Mouse (Mus musculus) liver, embryonic 15.5 days (tissue): Measurements from ENCODE around the gene Fam117b. TPM values are rescaled to one million over a fixed set of nuclear protein-coding genes. Genes with fewer than 3 reads are reported as not detected.

Experiments used
- ATAC-seq: fragments of 200-750 bp; cut with Nextera tagmentation; 2 replicates; pipeline ENCODE4 v1.8.0; 2017; ENCODE audit warnings: moderate number of reproducible peaks, mild to moderate bottlenecking, moderate library complexity; ENCODE audit not compliant: insufficient read depth
- H3K27ac ChIP-seq: fragments of 300-500 bp; sonication (generic); replicated peaks from 2 replicates; pipeline ENCODE4 v1.5.1; 2015; ENCODE audit warnings: mild to moderate bottlenecking, inconsistent platforms
- H3K27me3 ChIP-seq: fragments of 300-500 bp; sonication (generic); 2 replicates; pipeline ENCODE4 v1.6.1; 2015; ENCODE audit warnings: mild to moderate bottlenecking, inconsistent platforms
- H3K36me3 ChIP-seq: fragments of 300-500 bp; sonication (generic); replicated peaks from 2 replicates; pipeline ENCODE4 v1.6.1; 2015; ENCODE audit warnings: moderate library complexity, mild to moderate bottlenecking, inconsistent platforms
- H3K4me1 ChIP-seq: fragments of 300-500 bp; sonication (generic); replicated peaks from 2 replicates; pipeline ENCODE4 v1.6.1; 2015; ENCODE audit warnings: inconsistent platforms
- H3K4me2 ChIP-seq: fragments of 300-500 bp; sonication (generic); 2 replicates; pipeline ENCODE4 v1.6.1; 2015; ENCODE audit warnings: moderate library complexity, mild to moderate bottlenecking, inconsistent platforms
- H3K4me3 ChIP-seq: fragments of 300-500 bp; sonication (generic); replicated peaks from 2 replicates; pipeline ENCODE4 v1.5.1; 2015; ENCODE audit warnings: mild to moderate bottlenecking, inconsistent platforms
- H3K9ac ChIP-seq: fragments of 300-500 bp; sonication (generic); 2 replicates; pipeline ENCODE4 v1.6.1; 2015; ENCODE audit warnings: moderate library complexity, mild to moderate bottlenecking, inconsistent platforms
- H3K9me3 ChIP-seq: fragments of 300-500 bp; sonication (generic); replicated peaks from 2 replicates; pipeline ENCODE4 v1.6.1; 2016; ENCODE audit warnings: inconsistent platforms
- WGBS: fragments of 180-500 bp; shearing (Covaris S2); methylation state at CpG from one replicate; pipeline ENCODE4 v1.1.7; 2015; ENCODE audit warnings: mixed read lengths; ENCODE audit not compliant: insufficient replicate concordance; 5-methylcytosine and 5-hydroxymethylcytosine counted together
- polyA plus RNA-seq: library from polyadenylated mRNA; unstranded; fragments of >200 nt; fragmentation: Nextera tagmentation; extraction: Ambion mirVana; gene quantifications from 2 replicates; pipeline ENCODE4 v1.2.1, GENCODE M21; 2015

The Fam117b gene
- 1.9 and 2.0 TPM in 2 replicates for polyA plus RNA-seq

DNA sequence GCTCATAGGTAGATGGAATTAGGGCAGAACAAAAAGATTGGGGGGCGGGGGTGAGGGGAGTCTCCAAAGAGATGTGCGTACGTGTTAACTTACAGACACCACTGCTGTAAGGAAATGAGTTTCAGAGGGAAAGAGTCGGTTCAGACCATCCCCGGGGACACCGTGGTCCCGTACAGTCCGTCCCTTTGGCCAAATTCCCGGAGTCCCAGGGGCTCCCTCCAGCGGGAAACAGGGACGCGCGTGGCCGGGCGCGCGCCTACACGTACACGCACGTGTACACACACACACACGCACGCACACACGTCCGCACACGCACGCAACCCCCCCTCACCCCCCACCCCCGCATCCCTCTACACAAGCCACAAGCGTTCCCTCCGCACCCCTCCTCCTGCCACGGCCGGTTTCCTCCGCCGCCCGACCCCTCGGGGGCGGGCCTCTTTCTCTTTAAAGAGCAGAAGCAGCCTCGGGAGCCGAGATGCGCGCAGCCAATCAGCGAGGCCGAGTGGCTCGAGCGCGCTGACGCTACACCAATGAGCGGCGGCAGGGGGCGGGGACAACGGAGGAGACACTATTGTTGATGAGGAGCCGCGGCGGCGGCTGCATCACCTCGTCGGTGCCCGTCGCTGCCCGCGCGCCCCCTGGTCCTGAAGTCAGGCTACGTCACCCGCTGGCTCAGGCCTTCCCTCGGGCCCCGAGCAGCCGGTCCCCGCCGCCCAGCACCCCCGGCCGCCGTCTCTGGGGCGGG is at the start of gene Fam117b:
TSS of gene Fam117b (plus strand) at position 594 of the 745 bp plus-strand sequence.
- peak within 1 kb of the TSS; percentile 92 for H3K4me3 ChIP-seq
- peak within 1 kb of the TSS; percentile 99 for H3K4me2 ChIP-seq
- peak within 1 kb of the TSS; percentile 88 for H3K27ac ChIP-seq
- no peaks in the 10 kb centered on the region for H3K9me3 ChIP-seq
- under 1% methylated on average over 70 of the region's 72 CpGs for WGBS
- H3K4me1 ChIP-seq: peaks cover 43% of the 10 kb centered on the region
- peak within 1 kb of the TSS; percentile 83 for H3K9ac ChIP-seq
- ATAC-seq: peak; percentile 91
- H3K27me3 ChIP-seq: no peaks in the 10 kb centered on the region
- H3K36me3 ChIP-seq: no peaks in the 10 kb centered on the region

GRCm38 (mm10) chr1:59868041-59868440 is 44.8 kb upstream of the Fam117b start:
- Histone ChIP-seq H3K4me1 (no peaks in the 10 kb centered on the region), H3K9ac (no peak overlapping the region), H3K36me3 (peaks cover 14% of the 10 kb centered on the region; the same call in 1 of the 2 replicates), H3K27me3 (no peaks in the 10 kb centered on the region), H3K4me2 (no peak overlapping the region), H3K9me3 (no peaks in the 10 kb centered on the region), H3K4me3 (no peak overlapping the region), H3K27ac (no peak overlapping the region)
- WGBS: 74% methylated on average over 5 of the region's 5 CpGs
- ATAC-seq: no peak

GRCm38 (mm10) chr1:59874023-59874422 is 38.8 kb upstream of the Fam117b start:
- Histone ChIP-seq H3K9ac (no peak overlapping the region), H3K36me3 (peaks cover 3% of the 10 kb centered on the region; the same call in 1 of the 2 replicates), H3K4me2 (no peak overlapping the region), H3K4me3 (no peak overlapping the region), H3K9me3 (no peaks in the 10 kb centered on the region), H3K4me1 (no peaks in the 10 kb centered on the region), H3K27me3 (no peaks in the 10 kb centered on the region), H3K27ac (no peak overlapping the region)
- ATAC-seq: no peak
- WGBS: 82% methylated on average over 3 of the region's 3 CpGs

DNA sequence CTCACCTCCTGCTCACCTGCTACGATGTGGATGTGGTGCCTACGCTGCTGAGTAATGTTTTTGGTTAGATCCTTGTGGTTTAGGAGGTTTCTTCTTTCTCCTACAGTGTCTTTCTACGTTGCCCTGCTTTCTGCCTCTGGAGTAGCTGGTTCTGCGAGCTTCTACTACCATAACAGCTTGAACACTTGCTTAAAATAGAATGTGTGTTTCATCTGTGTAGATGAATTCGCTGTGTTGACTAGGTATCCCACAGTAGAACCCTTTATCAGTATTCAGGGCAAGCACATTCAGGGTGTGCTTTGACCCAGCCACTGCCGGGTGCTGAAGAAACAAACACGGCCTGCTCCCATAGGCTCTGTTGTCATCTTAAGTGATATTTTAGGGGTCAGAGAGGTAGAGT is 34.7 kb upstream of the Fam117b start:
- Histone ChIP-seq H3K27ac (no peak overlapping the region), H3K27me3 (no peaks in the 10 kb centered on the region), H3K9me3 (no peaks in the 10 kb centered on the region), H3K36me3 (no peaks in the 10 kb centered on the region), H3K4me3 (no peak overlapping the region), H3K9ac (no peak overlapping the region), H3K4me1 (no peaks in the 10 kb centered on the region), H3K4me2 (no peak overlapping the region)
- WGBS: 57% methylated on average over 7 of the region's 7 CpGs
- no peak for ATAC-seq

DNA sequence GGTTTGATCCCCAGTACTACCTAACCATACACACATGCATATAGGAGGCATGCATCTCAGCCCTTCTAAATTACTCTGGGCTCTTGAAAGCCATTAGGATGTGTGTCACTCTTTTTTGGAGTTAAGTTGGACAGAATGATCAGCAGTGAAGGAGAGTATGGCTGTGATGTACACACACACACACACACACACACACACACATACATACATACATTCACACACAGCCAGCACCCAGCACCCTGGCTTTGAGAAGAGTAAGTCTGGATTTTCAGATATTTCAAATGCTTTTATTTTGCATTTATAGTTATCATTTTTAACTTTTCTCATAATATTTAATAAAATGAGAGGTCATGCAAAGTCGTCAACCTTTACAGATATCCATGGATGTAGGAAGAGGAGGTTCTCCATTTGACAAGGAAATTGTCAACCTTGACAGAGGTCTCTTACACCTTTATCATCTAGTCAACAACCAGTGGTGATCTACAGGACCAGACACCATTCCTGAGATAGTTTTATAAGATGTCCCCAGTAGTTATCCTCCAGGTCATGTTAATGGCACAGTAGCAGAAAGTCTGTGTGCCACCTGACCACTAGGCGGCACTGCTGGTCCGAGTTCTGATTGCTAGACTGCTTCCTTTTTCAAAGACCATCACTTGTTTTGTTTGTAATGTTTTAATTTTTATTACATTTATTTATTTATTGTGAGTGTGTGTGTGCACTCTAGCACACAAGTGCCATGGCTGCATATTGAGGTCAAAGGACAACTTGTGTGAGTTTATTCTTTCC is 29.3 kb upstream of the Fam117b start:
- 28% methylated on average over 3 of the region's 3 CpGs for WGBS
- Histone ChIP-seq H3K9ac (no peak overlapping the region), H3K27me3 (no peaks in the 10 kb centered on the region), H3K36me3 (no peaks in the 10 kb centered on the region), H3K9me3 (no peaks in the 10 kb centered on the region), H3K27ac (no peak overlapping the region), H3K4me2 (no peak overlapping the region), H3K4me3 (no peak overlapping the region), H3K4me1 (no peaks in the 10 kb centered on the region)
- ATAC-seq: no peak

DNA sequence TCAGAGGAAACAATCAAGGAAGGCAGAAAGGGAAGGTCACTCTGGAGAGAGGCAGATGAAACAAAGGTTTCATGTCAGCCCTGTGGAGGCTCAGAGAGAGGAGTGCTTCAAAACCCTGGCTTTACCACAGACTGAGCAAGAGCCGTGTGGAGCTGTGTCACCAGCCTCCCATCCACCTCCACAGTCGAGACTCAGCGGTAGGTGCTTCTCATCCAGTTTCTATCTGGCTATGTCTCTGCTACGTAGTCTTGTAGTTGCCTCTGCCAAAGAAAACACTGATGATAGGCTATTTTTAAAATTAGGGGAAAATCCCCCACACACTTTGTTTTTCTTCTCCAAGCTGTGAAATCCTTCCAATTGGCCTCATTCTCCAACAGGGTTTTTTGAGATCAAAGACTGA is 25.9 kb upstream of the Fam117b start:
- Histone ChIP-seq H3K4me2 (no peak overlapping the region), H3K27ac (no peak overlapping the region), H3K4me3 (no peak overlapping the region), H3K27me3 (no peaks in the 10 kb centered on the region), H3K36me3 (no peaks in the 10 kb centered on the region), H3K9me3 (no peaks in the 10 kb centered on the region), H3K4me1 (no peaks in the 10 kb centered on the region), H3K9ac (no peak overlapping the region)
- 65% methylated on average over 4 of the region's 4 CpGs for WGBS
- no peak for ATAC-seq

GRCm38 (mm10) chr1:59888018-59888417 is 24.8 kb upstream of the Fam117b start:
- Histone ChIP-seq H3K27me3 (no peaks in the 10 kb centered on the region), H3K9ac (no peak overlapping the region), H3K27ac (no peak overlapping the region), H3K9me3 (no peaks in the 10 kb centered on the region), H3K4me2 (no peak overlapping the region), H3K4me3 (no peak overlapping the region), H3K36me3 (no peaks in the 10 kb centered on the region), H3K4me1 (peaks cover under 1% of the 10 kb centered on the region)
- ATAC-seq: no peak

- WGBS: 58% methylated on average over 4 of the region's 4 CpGs
- Histone ChIP-seq H3K36me3 (no peaks in the 10 kb centered on the region), H3K4me3 (no peak overlapping the region), H3K4me2 (no peak overlapping the region), H3K4me1 (peaks cover 31% of the 10 kb centered on the region), H3K9ac (no peak overlapping the region), H3K9me3 (no peaks in the 10 kb centered on the region), H3K27ac (no peak overlapping the region), H3K27me3 (no peaks in the 10 kb centered on the region)
- no peak for ATAC-seq
Observed at GRCm38 (mm10) chr1:59891185-59891584, 21.6 kb upstream of the Fam117b start.

- H3K9ac ChIP-seq: no peak overlapping the region
- peaks cover 36% of the 10 kb centered on the region for H3K4me1 ChIP-seq
- H3K4me3 ChIP-seq: no peak overlapping the region
- no peaks in the 10 kb centered on the region for H3K9me3 ChIP-seq
- no peak overlapping the region for H3K4me2 ChIP-seq
- no peaks in the 10 kb centered on the region for H3K27me3 ChIP-seq
- ATAC-seq: no peak
- H3K36me3 ChIP-seq: no peaks in the 10 kb centered on the region
- no peak overlapping the region for H3K27ac ChIP-seq
- WGBS: 65% methylated on average over 8 of the region's 8 CpGs
Observed at GRCm38 (mm10) chr1:59892777-59893176, 20.0 kb upstream of the Fam117b start.

GRCm38 (mm10) chr1:59894025-59894424 is 18.8 kb upstream of the Fam117b start:
- no peaks in the 10 kb centered on the region for H3K36me3 ChIP-seq
- H3K4me2 ChIP-seq: peak overlapping the region; percentile 29
- H3K9ac ChIP-seq: no peak overlapping the region
- no peaks in the 10 kb centered on the region for H3K9me3 ChIP-seq
- H3K27me3 ChIP-seq: no peaks in the 10 kb centered on the region
- no peak overlapping the region for H3K4me3 ChIP-seq
- 23% methylated on average over 4 of the region's 4 CpGs for WGBS
- peak overlapping the region; percentile 48 for H3K27ac ChIP-seq
- H3K4me1 ChIP-seq: peaks cover 36% of the 10 kb centered on the region
- ATAC-seq: peak; percentile 77

GRCm38 (mm10) chr1:59895456-59895855 is 17.4 kb upstream of the Fam117b start:
- ATAC-seq: no peak
- WGBS: 41% methylated on average over 4 of the region's 4 CpGs
- no peak overlapping the region for H3K4me2 ChIP-seq
- H3K4me3 ChIP-seq: no peak overlapping the region
- H3K9ac ChIP-seq: no peak overlapping the region
- H3K4me1 ChIP-seq: peaks cover 45% of the 10 kb centered on the region
- no peaks in the 10 kb centered on the region for H3K9me3 ChIP-seq
- H3K27ac ChIP-seq: no peak overlapping the region
- H3K27me3 ChIP-seq: no peaks in the 10 kb centered on the region
- no peaks in the 10 kb centered on the region for H3K36me3 ChIP-seq
